Mouse (Mus musculus) skeletal muscle tissue, adult 2 months (tissue): Measurements from ENCODE around the gene Manf.
A peak's percentile ranks its signal among the peaks of the same experiment; 100 is the strongest.

ENCODE experiments used
- DNase-seq: peaks from one replicate; pipeline ENCODE4 v3.0.0-alpha.2; 2012; ENCODE audit warnings: low read depth, low spot score

Manf gene

GRCm38 (mm10) chr9:106891829-106892551 is at the start of gene Manf:
Manf (minus strand) TSS chr9:106891979.
- DNase-seq, result peak; percentile 98

GRCm38 (mm10) chr9:106934998-106935397 is 43.2 kb upstream of the Manf start:
- DNase-seq, result no peak

- DNase-seq, result no peak
These were observed 23.1 kb upstream of the Manf start for GRCm38 (mm10) chr9:106914878-106915277.

GRCm38 (mm10) chr9:106913759-106914158 is 22.0 kb upstream of the Manf start:
- no peak for DNase-seq

- no peak for DNase-seq
These were observed 19.8 kb upstream of the Manf start for GRCm38 (mm10) chr9:106911624-106912023.

GRCm38 (mm10) chr9:106908715-106909114 is 16.9 kb upstream of the Manf start:
- DNase-seq, result no peak

- no peak for DNase-seq
These were observed 16.4 kb upstream of the Manf start for GRCm38 (mm10) chr9:106908174-106908573.

GRCm38 (mm10) chr9:106906597-106906996 is 14.8 kb upstream of the Manf start:
- DNase-seq, result no peak

GRCm38 (mm10) chr9:106903791-106904134 is 12.0 kb upstream of the Manf start:
- DNase-seq, result no peak

GRCm38 (mm10) chr9:106903099-106903790 is 11.5 kb upstream of the Manf start:
- no peak for DNase-seq

GRCm38 (mm10) chr9:106901596-106901995 is 9.8 kb upstream of the Manf start:
- DNase-seq, result no peak

- DNase-seq, result no peak
These were observed 7.1 kb upstream of the Manf start for GRCm38 (mm10) chr9:106898901-106899300.

GRCm38 (mm10) chr9:106893327-106893726 is 1.5 kb upstream of the Manf start:
- no peak for DNase-seq

GRCm38 (mm10) chr9:106892552-106892875 is 735 bp upstream of the Manf start:
- no peak for DNase-seq

- DNase-seq, result no peak
These were observed 438 bp downstream of the Manf start for GRCm38 (mm10) chr9:106891341-106891741.

- no peak for DNase-seq
These were observed 1.1 kb downstream of the Manf start for GRCm38 (mm10) chr9:106890496-106891240.

- DNase-seq, result no peak
These were observed 2.5 kb downstream of the Manf start for GRCm38 (mm10) chr9:106889321-106889720.

GRCm38 (mm10) chr9:106888346-106888745 is 3.4 kb downstream of the Manf start:
- DNase-seq, result no peak

- peak; percentile 98 for DNase-seq
These were observed 4.7 kb downstream of the Manf start, which contains the start of gene Rbm15b for GRCm38 (mm10) chr9:106886828-106887702. Rbm15b (minus strand) TSS chr9:106887428.

GRCm38 (mm10) chr9:106885901-106886731 is 5.7 kb downstream of the Manf start:
- no peak for DNase-seq
